Mouse (Mus musculus) brain, embryonic 14.5 days (tissue): ENCODE data around the gene Bcas1.

ENCODE experiments used
- CTCF ChIP-seq: fragments of 200-500 bp; IDR thresholded peaks from 2 replicates; pipeline ENCODE4 v1.5.1; 2012; ENCODE audit warnings: inconsistent platforms, mild to moderate bottlenecking, moderate library complexity, borderline replicate concordance; ENCODE audit not compliant: insufficient read depth, insufficient read length; ENCODE audit errors: extremely low read depth
- POLR2A ChIP-seq: fragments of 200-500 bp; IDR thresholded peaks from 2 replicates; pipeline ENCODE4 v1.6.1; 2012; ENCODE audit warnings: mild to moderate bottlenecking, inconsistent platforms, borderline replicate concordance; ENCODE audit not compliant: poor library complexity, insufficient read depth, insufficient read length, severe bottlenecking; ENCODE audit errors: extremely low read depth

- no peak for TF ChIP-seq POLR2A
- TF ChIP-seq CTCF: peak; percentile 42; the same call in 1 of the 2 replicates
These were observed 14.9 kb upstream of the Bcas1 start for GRCm38 (mm10) chr2:170442535-170442934.
